Mouse (Mus musculus): ENCODE results near the gene Megf11. TPM values are rescaled to one million over a fixed set of nuclear protein-coding genes. Genes with fewer than 3 reads are reported as not detected.

Megf11 gene
- polyA plus RNA-seq, 1 experiment from 2014 or later: 0.37 TPM

Small RNAs within 50 kb of the gene (microRNA-seq; reads per million reads assigned to microRNA genes)
- not detected for gene Gm47308

Other genes starting within 250 kb of the Megf11 start
- gene Zwilch, start 212.5 kb upstream of the Megf11 start, polyA plus RNA-seq (2016; fragmentation: Nextera tagmentation; extraction: Ambion mirVana): 28.0 and 28.6 TPM in 2 replicates
- 801 and 832 TPM in 2 replicates for gene Rpl4, start 212.3 kb upstream of the Megf11 start, polyA plus RNA-seq (2016; fragmentation: Nextera tagmentation; extraction: Ambion mirVana)
- 21.9 and 23.0 TPM in 2 replicates for gene Snapc5, start 206.4 kb upstream of the Megf11 start, polyA plus RNA-seq (2016; fragmentation: Nextera tagmentation; extraction: Ambion mirVana)
- 2.7 and 2.8 TPM in 2 replicates for gene Uchl4, start 150.4 kb upstream of the Megf11 start, polyA plus RNA-seq (2016; fragmentation: Nextera tagmentation; extraction: Ambion mirVana)
- 99.7 and 100 TPM in 2 replicates for gene Map2k1, start 132.0 kb upstream of the Megf11 start, polyA plus RNA-seq (2016; fragmentation: Nextera tagmentation; extraction: Ambion mirVana)
- gene Tipin, start 104.0 kb upstream of the Megf11 start, polyA plus RNA-seq (2016; fragmentation: Nextera tagmentation; extraction: Ambion mirVana): 130 and 133 TPM in 2 replicates
- 21.2 and 24.3 TPM in 2 replicates for gene Dis3l, start 44.3 kb upstream of the Megf11 start, polyA plus RNA-seq (2016; fragmentation: Nextera tagmentation; extraction: Ambion mirVana)